Mouse (Mus musculus): ENCODE results near the gene Calcoco1.

The Calcoco1 gene

GRCm38 (mm10) chr15:102722500-102722931 is 538 bp upstream of the Calcoco1 start:
- POLR2A ChIA-PET = interaction anchor here (0.6 to 3.0 kb wide), 46 partner anchors 10 to 1259 kb away, joined by 3 to 23 read pairs (median 4); partner anchors contain the start of genes Atp5g2 (in 2 of the 4), Sp1 (in 2 of the 4), Cbx5 (in 1 of the 4) and Espl1 (in 1 of the 4)

GRCm38 (mm10) chr15:102721016-102721898 is 721 bp downstream of the Calcoco1 start:
- ChIA-PET POLR2A (interaction anchor here (0.5 to 3.0 kb wide), 34 partner anchors 9 to 561 kb away, joined by 3 to 23 read pairs (median 4); partner anchors contain the start of genes Atp5g2 (in 2 of the 4), Cbx5 (in 1 of the 4), Hnrnpa1 (in 1 of the 4) and Tarbp2 (in 1 of the 4)), CTCF (interaction anchor here in 3 of 4 experiments (0.6 to 3.3 kb wide), 19 partner anchors 14 to 594 kb away, joined by 3 to 22 read pairs (median 4); partner anchors contain the start of gene Hoxc10 (in 1 of the 3))

More at GRCm38 (mm10) chr15:102722500-102722931, 538 bp upstream of the Calcoco1 start:
- CTCF ChIA-PET = interaction anchor here (0.5 to 3.3 kb wide), 36 partner anchors 11 to 682 kb away, joined by 3 to 22 read pairs (median 4); partner anchors contain the start of gene Map3k12 (in 1 of the 4)

GRCm38 (mm10) chr15:102716132-102716531 is 5.8 kb downstream of the Calcoco1 start:
- CTCF ChIA-PET = interaction anchor here (0.5 to 1.6 kb wide), 16 partner anchors 9 to 560 kb away, joined by 3 to 14 read pairs (median 4); no protein-coding TSS in a partner anchor
- POLR2A ChIA-PET = interaction anchor here in 3 of 4 experiments (0.6 to 2.4 kb wide), 9 partner anchors 10 to 354 kb away, joined by 3 to 8 read pairs (median 3); no protein-coding TSS in a partner anchor

GRCm38 (mm10) chr15:102707736-102708269 is 14.2 kb downstream of the Calcoco1 start:
- ChIA-PET POLR2A (interaction anchor here in 1 of 4 experiments (0.5 kb wide), 1 partner anchor 308 kb away, joined by 3 read pairs; no protein-coding TSS in a partner anchor), CTCF (interaction anchor here in 2 of 4 experiments (0.6 to 1.4 kb wide), 3 partner anchors 14 to 744 kb away, joined by 3 to 5 read pairs (median 3); no protein-coding TSS in a partner anchor)

GRCm38 (mm10) chr15:102705923-102706503 is 16.0 kb downstream of the Calcoco1 start:
- POLR2A ChIA-PET = interaction anchor here in 2 of 4 experiments (1.8 to 2.3 kb wide), 3 partner anchors 10 to 16 kb away, joined by 5 to 13 read pairs (median 8); partner anchors contain the start of gene Calcoco1 (in 1 of the 2)

GRCm38 (mm10) chr15:102705226-102705894 is 16.6 kb downstream of the Calcoco1 start:
- ChIA-PET CTCF (interaction anchor here in 3 of 4 experiments (0.5 to 2.0 kb wide), 14 partner anchors 11 to 467 kb away, joined by 3 to 12 read pairs (median 4); partner anchors contain the start of gene Calcoco1 (in 1 of the 3)), POLR2A (interaction anchor here in 3 of 4 experiments (1.0 to 2.3 kb wide), 7 partner anchors 10 to 119 kb away, joined by 3 to 13 read pairs (median 3); partner anchors contain the start of gene Calcoco1 (in 1 of the 3))

More at GRCm38 (mm10) chr15:102705923-102706503, 16.0 kb downstream of the Calcoco1 start:
- CTCF ChIA-PET = interaction anchor here in 3 of 4 experiments (0.8 to 2.0 kb wide), 8 partner anchors 12 to 466 kb away, joined by 3 to 11 read pairs (median 4); partner anchors contain the start of gene Calcoco1 (in 1 of the 3)

- ChIA-PET CTCF (interaction anchor here in 2 of 4 experiments (0.6 to 2.0 kb wide), 16 partner anchors 11 to 468 kb away, joined by 3 to 12 read pairs (median 4); partner anchors contain the start of gene Calcoco1 (in 1 of the 2)), POLR2A (interaction anchor here in 3 of 4 experiments (0.9 to 2.3 kb wide), 8 partner anchors 11 to 120 kb away, joined by 3 to 13 read pairs (median 3); partner anchors contain the start of gene Calcoco1 (in 1 of the 3))
Observed at GRCm38 (mm10) chr15:102704806-102705205, 17.2 kb downstream of the Calcoco1 start.

GRCm38 (mm10) chr15:102702972-102703371 is 19.0 kb downstream of the Calcoco1 start:
- ChIA-PET POLR2A (no interaction called here), CTCF (interaction anchor here in 1 of 4 experiments (0.7 kb wide), 1 partner anchor 19 kb away, joined by 3 read pairs; no protein-coding TSS in a partner anchor)

- ChIA-PET CTCF (interaction anchor here (0.7 to 2.9 kb wide), 9 partner anchors 42 to 643 kb away, joined by 3 to 15 read pairs (median 3); no protein-coding TSS in a partner anchor), POLR2A (interaction anchor here in 2 of 4 experiments (0.6 to 9.1 kb wide), 3 partner anchors 18 to 44 kb away, joined by 3 to 88 read pairs (median 3); partner anchors contain the start of gene Atp5g2 (in 1 of the 2))
Observed at GRCm38 (mm10) chr15:102698193-102698592, 23.8 kb downstream of the Calcoco1 start.

- ChIA-PET POLR2A (interaction anchor here in 1 of 4 experiments (1.6 to 9.1 kb wide), 2 partner anchors 11 to 25 kb away, joined by 3 to 88 read pairs; partner anchors contain the start of gene Atp5g2), CTCF (interaction anchor here (0.6 to 6.4 kb wide), 6 partner anchors 39 to 604 kb away, joined by 3 to 51 read pairs (median 3); no protein-coding TSS in a partner anchor)
Observed at GRCm38 (mm10) chr15:102696899-102697298, 25.1 kb downstream of the Calcoco1 start.

- ChIA-PET POLR2A (interaction anchor here in 3 of 4 experiments (0.6 to 9.1 kb wide), 26 partner anchors 10 to 348 kb away, joined by 3 to 88 read pairs (median 5); partner anchors contain the start of genes Atp5g2 (in 2 of the 3), Calcoco1 (in 2 of the 3) and Tarbp2 (in 1 of the 3)), CTCF (interaction anchor here (0.7 to 6.4 kb wide), 37 partner anchors 10 to 486 kb away, joined by 3 to 51 read pairs (median 5); partner anchors contain the start of genes Atp5g2 (in 1 of the 4), Calcoco1 (in 1 of the 4) and Tarbp2 (in 1 of the 4))
Observed at GRCm38 (mm10) chr15:102693600-102693999, 28.4 kb downstream of the Calcoco1 start.

GRCm38 (mm10) chr15:102692991-102693411 is 29.0 kb downstream of the Calcoco1 start:
- ChIA-PET CTCF (interaction anchor here (0.5 to 6.4 kb wide), 41 partner anchors 9 to 622 kb away, joined by 3 to 51 read pairs (median 5); partner anchors contain the start of genes Atp5g2 (in 1 of the 4), Calcoco1 (in 1 of the 4) and Tarbp2 (in 1 of the 4)), POLR2A (interaction anchor here (0.6 to 9.1 kb wide), 27 partner anchors 9 to 348 kb away, joined by 3 to 88 read pairs (median 5); partner anchors contain the start of genes Atp5g2 (in 2 of the 4), Calcoco1 (in 2 of the 4) and Tarbp2 (in 1 of the 4))

GRCm38 (mm10) chr15:102692321-102692804 is 29.6 kb downstream of the Calcoco1 start:
- CTCF ChIA-PET = interaction anchor here (0.5 to 6.4 kb wide), 20 partner anchors 8 to 622 kb away, joined by 3 to 51 read pairs (median 8); partner anchors contain the start of genes Atp5g2 (in 1 of the 4) and Tarbp2 (in 1 of the 4)

GRCm38 (mm10) chr15:102685791-102686190 is 36.2 kb downstream of the Calcoco1 start:
- ChIA-PET CTCF (interaction anchor here in 3 of 4 experiments (0.5 to 1.4 kb wide), 11 partner anchors 15 to 461 kb away, joined by 3 to 10 read pairs (median 4); partner anchors contain the start of genes Atf7 (in 1 of the 3) and Gm28047 (in 1 of the 3)), POLR2A (interaction anchor here (0.6 to 6.5 kb wide), 10 partner anchors 10 to 165 kb away, joined by 3 to 50 read pairs (median 4); partner anchors contain the start of gene Atp5g2 (in 2 of the 4))

More at GRCm38 (mm10) chr15:102692321-102692804, 29.6 kb downstream of the Calcoco1 start:
- POLR2A ChIA-PET = interaction anchor here in 3 of 4 experiments (0.6 to 9.1 kb wide), 15 partner anchors 9 to 243 kb away, joined by 3 to 88 read pairs (median 6); partner anchors contain the start of genes Atp5g2 (in 2 of the 3) and Calcoco1 (in 1 of the 3)

GRCm38 (mm10) chr15:102683670-102684069 is 38.3 kb downstream of the Calcoco1 start:
- ChIA-PET CTCF (interaction anchor here in 3 of 4 experiments (0.5 to 2.0 kb wide), 30 partner anchors 9 to 588 kb away, joined by 3 to 25 read pairs (median 3); partner anchors contain the start of genes Calcoco1 (in 2 of the 3), Atp5g2 (in 1 of the 3) and Tarbp2 (in 1 of the 3)), POLR2A (interaction anchor here in 3 of 4 experiments (0.6 to 6.5 kb wide), 10 partner anchors 8 to 342 kb away, joined by 3 to 50 read pairs (median 4); partner anchors contain the start of gene Atp5g2 (in 3 of the 3))

Data from embryonic stem cell, embryonic (primary cell).